Mouse (Mus musculus) left cerebral cortex, adult 11 months (tissue): ENCODE measurements around the gene Gm21764.
"Not testable (repeated sequence)": the region's sequence is repeated elsewhere in the genome, so short reads cannot be mapped to it uniquely, and the experiment has no call there.

ENCODE experiments used
- DNase-seq: peaks from one replicate; pipeline ENCODE4 v3.0.0; 2022; ENCODE audit warnings: low spot score

The Gm21764 gene

DNA sequence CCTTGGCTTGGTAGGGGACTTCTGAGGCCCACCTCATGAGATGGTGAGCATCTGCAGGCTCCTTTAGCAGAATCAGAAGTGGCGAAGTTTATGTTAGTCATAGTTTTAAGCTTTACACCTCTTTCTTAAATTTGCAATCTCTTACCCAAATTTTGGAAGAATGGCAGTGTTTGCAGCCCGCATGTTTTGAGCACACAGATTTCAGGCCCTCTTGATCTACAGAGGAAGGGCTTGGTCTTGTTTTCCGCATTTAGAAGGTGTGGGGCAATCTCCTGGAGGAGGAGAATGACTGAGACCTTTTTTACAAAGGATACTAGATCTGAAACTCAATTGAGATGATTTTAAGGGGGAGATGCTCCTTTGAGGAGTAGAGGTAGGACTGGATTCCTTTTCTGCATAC, at the start of gene Gm21764:
Gm21764 (minus strand) TSS at position 101 of the 400 bp plus-strand sequence.
- not testable (repeated sequence) for DNase-seq

GRCm38 (mm10) chrY:18088816-18089215, 27.2 kb upstream of the Gm21764 start, which contains the start of gene Ssty1:
Ssty1 (plus strand) TSS chrY:18089116.
- DNase-seq = not testable (repeated sequence)
